Mouse (Mus musculus) megakaryocyte, embryonic 14.5 days (primary cell): ENCODE measurements around the gene Cacna2d4.

Experiments used
- FLI1 ChIP-seq: IDR thresholded peaks from 2 replicates; pipeline ENCODE4 v1.6.1; 2012; ENCODE audit warnings: low read length, inconsistent platforms, mixed read lengths
- GATA1 ChIP-seq: IDR thresholded peaks from 3 replicates; pipeline ENCODE4 v1.6.1; 2012; ENCODE audit warnings: mixed read lengths, low read length, inconsistent platforms, borderline replicate concordance

DNA sequence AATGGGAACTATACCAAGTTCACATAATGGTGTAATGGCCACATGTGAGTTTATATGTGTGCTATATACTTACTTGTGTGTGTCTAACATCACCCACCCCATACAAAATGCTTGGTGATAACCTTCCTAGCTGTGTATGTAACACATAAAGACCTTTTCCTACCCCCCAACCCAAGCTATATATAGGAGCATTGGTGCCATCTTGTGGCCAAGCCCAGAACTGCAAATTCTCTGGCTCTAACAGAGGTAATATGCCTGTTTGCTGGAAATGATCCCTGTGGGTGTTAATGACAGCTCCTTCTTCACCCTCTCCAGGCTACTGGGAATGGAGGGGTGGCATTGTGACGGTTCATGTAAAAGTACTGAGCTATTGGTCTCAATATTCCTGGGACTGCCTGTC is 111.9 kb downstream of the Cacna2d4 start:
- no peak for TF ChIP-seq GATA1
- no peak for TF ChIP-seq FLI1
